Mouse (Mus musculus) midbrain, embryonic 10.5 days (tissue): ENCODE measurements at regions not wholly inside any gene's neighbourhood (a gene's known extent, or its start where the extent isn't known, plus 50 kb on each side); places are given as distances from the start of the nearest gene placed in this dataset.

ENCODE experiments used
- DNase-seq: peaks from one replicate; pipeline ENCODE4 v3.0.0-alpha.2; 2017; ENCODE audit warnings: low spot score
- H3K27ac ChIP-seq: fragments of 300-500 bp; sonication (generic); replicated peaks from 2 replicates; pipeline ENCODE4 v1.5.1; 2016; ENCODE audit warnings: mild to moderate bottlenecking
- H3K27me3 ChIP-seq: fragments of 300-500 bp; sonication (generic); 2 replicates; pipeline ENCODE4 v1.6.1; 2016; ENCODE audit warnings: low read depth, mild to moderate bottlenecking; ENCODE audit not compliant: poor library complexity, severe bottlenecking
- H3K36me3 ChIP-seq: fragments of 300-500 bp; sonication (generic); 2 replicates; pipeline ENCODE4 v1.6.1; 2016; ENCODE audit warnings: mild to moderate bottlenecking, moderate library complexity
- H3K4me1 ChIP-seq: fragments of 300-500 bp; sonication (generic); 2 replicates; pipeline ENCODE4 v1.6.1; 2016
- H3K4me3 ChIP-seq: fragments of 300-500 bp; sonication (generic); 2 replicates; pipeline ENCODE4 v1.5.1; 2016; ENCODE audit warnings: mild to moderate bottlenecking, moderate library complexity
- H3K9me3 ChIP-seq: fragments of 300-500 bp; sonication (generic); replicated peaks from 2 replicates; pipeline ENCODE4 v1.6.1; 2016; ENCODE audit warnings: mild to moderate bottlenecking
- WGBS: fragments of 180-500 bp; shearing (Covaris S2); methylation state at CpG from one replicate; pipeline ENCODE4 v1.1.7; 2016; 5-methylcytosine and 5-hydroxymethylcytosine counted together

- WGBS = 90% methylated on average over 9 of the region's 9 CpGs
Observed at GRCm38 (mm10) chr11:79756305-79756846, 165.4 kb downstream of the Rab11fip4 start.

GRCm38 (mm10) chr11:79753491-79753890 is 162.5 kb downstream of the Rab11fip4 start:
- Histone ChIP-seq H3K4me3 (no peak overlapping the region), H3K27ac (no peak overlapping the region), H3K9me3 (no peaks in the 10 kb centered on the region), H3K27me3 (no peaks in the 10 kb centered on the region), H3K4me1 (peaks cover 22% of the 10 kb centered on the region), H3K36me3 (no peaks in the 10 kb centered on the region)
- 83% methylated on average over 2 of the region's 2 CpGs for WGBS
- no peak for DNase-seq

More at GRCm38 (mm10) chr11:79756305-79756846, 165.4 kb downstream of the Rab11fip4 start:
- peaks cover 21% of the 10 kb centered on the region for H3K4me1 ChIP-seq
- no peak overlapping the region for H3K27ac ChIP-seq
- no peak for DNase-seq
- no peaks in the 10 kb centered on the region for H3K9me3 ChIP-seq
- H3K27me3 ChIP-seq = no peaks in the 10 kb centered on the region
- no peak overlapping the region for H3K4me3 ChIP-seq
- no peaks in the 10 kb centered on the region for H3K36me3 ChIP-seq

- peaks cover 22% of the 10 kb centered on the region for H3K4me1 ChIP-seq
- no peaks in the 10 kb centered on the region for H3K36me3 ChIP-seq
- H3K4me3 ChIP-seq = no peak overlapping the region
- no peaks in the 10 kb centered on the region for H3K27me3 ChIP-seq
- H3K9me3 ChIP-seq = no peaks in the 10 kb centered on the region
- H3K27ac ChIP-seq = peak overlapping the region; percentile 34; the same call in 1 of the 2 replicates
- no peak for DNase-seq
- 46% methylated on average over 7 of the region's 7 CpGs for WGBS
Observed at GRCm38 (mm10) chr11:79752717-79753480, 161.9 kb downstream of the Rab11fip4 start.

- H3K27ac ChIP-seq = peak overlapping the region; percentile 34
- no peaks in the 10 kb centered on the region for H3K27me3 ChIP-seq
- H3K4me3 ChIP-seq = no peak overlapping the region
- H3K4me1 ChIP-seq = peaks cover 22% of the 10 kb centered on the region
- no peaks in the 10 kb centered on the region for H3K36me3 ChIP-seq
- no peaks in the 10 kb centered on the region for H3K9me3 ChIP-seq
- 58% methylated on average over 14 of the region's 14 CpGs for WGBS
- no peak for DNase-seq
Observed at GRCm38 (mm10) chr11:79751751-79752716, 161.0 kb downstream of the Rab11fip4 start.

DNA sequence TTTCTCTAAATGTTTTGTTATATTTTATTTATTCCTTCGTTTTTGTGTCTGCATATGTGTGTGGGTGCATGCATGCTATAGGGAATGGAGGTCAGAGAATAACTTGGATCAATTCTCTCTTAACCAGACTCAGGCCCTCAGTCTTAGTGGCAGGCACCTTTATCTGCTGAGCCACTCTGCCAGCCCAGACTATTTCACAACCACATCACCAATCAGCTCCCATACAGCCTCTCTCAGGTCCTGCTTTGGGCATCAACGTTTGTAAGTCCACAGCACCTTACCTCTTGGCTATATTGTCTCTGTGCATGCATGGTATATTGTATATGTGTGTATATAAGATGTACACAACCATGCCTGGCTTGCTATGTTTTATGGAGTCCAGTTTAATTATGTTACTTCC is 159.9 kb downstream of the Rab11fip4 start:
- no peaks in the 10 kb centered on the region for H3K36me3 ChIP-seq
- no peak overlapping the region for H3K4me3 ChIP-seq
- H3K27ac ChIP-seq = no peak overlapping the region
- 75% methylated on average over 2 of the region's 2 CpGs for WGBS
- H3K9me3 ChIP-seq = peaks cover 2% of the 10 kb centered on the region; the same call in 1 of the 2 replicates
- no peaks in the 10 kb centered on the region for H3K27me3 ChIP-seq
- H3K4me1 ChIP-seq = peaks cover 22% of the 10 kb centered on the region
- DNase-seq = no peak

GRCm38 (mm10) chr11:79749755-79750434 is 158.9 kb downstream of the Rab11fip4 start:
- Histone ChIP-seq H3K27me3 (no peaks in the 10 kb centered on the region), H3K36me3 (no peaks in the 10 kb centered on the region), H3K27ac (no peak overlapping the region), H3K9me3 (peaks cover 4% of the 10 kb centered on the region; the same call in 1 of the 2 replicates), H3K4me3 (no peak overlapping the region), H3K4me1 (peaks cover 22% of the 10 kb centered on the region)
- no peak for DNase-seq
- WGBS = 84% methylated on average over 7 of the region's 7 CpGs

- H3K27me3 ChIP-seq = no peaks in the 10 kb centered on the region
- DNase-seq = no peak
- 88% methylated on average over 10 of the region's 10 CpGs for WGBS
- no peak overlapping the region for H3K4me3 ChIP-seq
- peaks cover 22% of the 10 kb centered on the region for H3K4me1 ChIP-seq
- H3K27ac ChIP-seq = no peak overlapping the region
- H3K9me3 ChIP-seq = peaks cover 4% of the 10 kb centered on the region; the same call in 1 of the 2 replicates
- H3K36me3 ChIP-seq = no peaks in the 10 kb centered on the region
Observed at GRCm38 (mm10) chr11:79749141-79749540, 158.1 kb downstream of the Rab11fip4 start.

GRCm38 (mm10) chr11:79748606-79749125 is 157.7 kb downstream of the Rab11fip4 start:
- DNase-seq = no peak
- no peaks in the 10 kb centered on the region for H3K27me3 ChIP-seq
- H3K4me3 ChIP-seq = no peak overlapping the region
- H3K27ac ChIP-seq = no peak overlapping the region
- no peaks in the 10 kb centered on the region for H3K36me3 ChIP-seq
- 96% methylated on average over 7 of the region's 7 CpGs for WGBS
- H3K4me1 ChIP-seq = peaks cover 22% of the 10 kb centered on the region
- peaks cover 4% of the 10 kb centered on the region; the same call in 1 of the 2 replicates for H3K9me3 ChIP-seq

- H3K27me3 ChIP-seq = no peaks in the 10 kb centered on the region
- H3K4me1 ChIP-seq = peaks cover 15% of the 10 kb centered on the region
- H3K4me3 ChIP-seq = no peak overlapping the region
- H3K36me3 ChIP-seq = no peaks in the 10 kb centered on the region
- WGBS = 79% methylated on average over 6 of the region's 6 CpGs
- peaks cover 4% of the 10 kb centered on the region; the same call in 1 of the 2 replicates for H3K9me3 ChIP-seq
- no peak overlapping the region for H3K27ac ChIP-seq
- DNase-seq = no peak
Observed at GRCm38 (mm10) chr11:79747801-79748200, 156.8 kb downstream of the Rab11fip4 start.
